Mouse (Mus musculus): ENCODE data around the gene Uqcrc1.

Gene Uqcrc1

DNA sequence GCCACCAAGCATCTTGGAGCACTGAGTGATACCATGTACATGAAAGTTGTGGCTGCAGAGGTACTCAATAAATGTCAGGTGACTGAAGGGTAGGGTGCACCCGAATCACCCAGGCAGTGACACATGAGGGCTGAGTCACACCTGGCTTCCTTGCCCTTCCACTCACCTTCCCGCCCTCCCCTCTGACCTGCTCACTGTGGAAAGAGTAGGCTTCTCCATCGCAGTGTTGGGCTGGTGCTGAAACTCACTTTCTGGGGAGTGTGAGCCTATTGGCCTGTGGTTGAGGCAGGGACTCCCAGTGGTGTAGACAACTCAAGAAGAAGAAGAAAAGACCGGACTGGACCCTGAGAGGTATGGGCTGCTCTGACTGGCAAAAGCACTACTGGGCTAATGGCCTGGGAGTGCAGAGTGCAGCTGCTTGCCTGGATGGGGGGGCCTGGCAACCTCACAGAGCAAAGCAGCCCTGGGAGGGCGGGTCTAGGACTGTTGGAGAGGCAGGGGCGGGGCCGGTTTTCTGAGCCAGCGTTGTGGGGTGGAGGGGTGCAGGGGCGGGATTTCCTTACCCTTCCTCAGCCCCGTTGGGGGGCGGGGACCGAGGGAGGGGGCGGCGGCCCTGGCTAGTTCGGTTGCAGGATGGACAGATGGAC is 51.4 kb downstream of the Uqcrc1 start:
- peak; percentile 12 to 40 for DNase-seq

DNA sequence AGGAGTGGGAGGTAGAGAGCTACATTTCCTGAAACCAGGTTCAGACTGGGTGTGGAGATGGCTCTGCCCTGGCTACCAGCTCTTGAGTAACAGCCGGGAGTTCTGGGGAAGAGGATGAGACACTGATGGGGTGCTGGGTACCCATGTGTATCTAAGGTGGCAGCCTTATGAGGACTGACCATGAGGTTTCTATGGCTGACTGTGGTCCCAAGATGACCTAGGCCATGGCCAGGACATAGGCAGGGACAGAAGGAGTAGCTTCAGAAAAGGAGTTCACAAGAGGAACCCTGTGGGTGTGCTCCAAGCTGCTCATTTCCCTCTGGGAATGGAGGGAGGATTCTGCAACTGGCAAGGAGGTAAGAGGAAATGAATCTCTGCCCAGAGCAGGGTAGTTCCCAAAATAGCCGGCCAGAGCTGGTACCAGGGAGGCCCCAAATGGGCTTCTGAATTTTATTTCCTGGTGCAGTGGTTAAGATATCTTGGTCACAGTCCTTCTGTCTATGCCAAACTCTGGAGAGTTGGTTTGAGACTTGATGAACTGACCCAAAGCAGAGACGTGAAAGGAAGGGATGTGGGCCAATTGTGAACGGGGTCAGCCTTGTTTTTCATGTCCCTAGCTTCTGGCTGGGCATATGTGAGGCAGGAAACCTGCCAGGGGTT is 53.5 kb downstream of the Uqcrc1 start:
- DNase-seq = no peak

DNA sequence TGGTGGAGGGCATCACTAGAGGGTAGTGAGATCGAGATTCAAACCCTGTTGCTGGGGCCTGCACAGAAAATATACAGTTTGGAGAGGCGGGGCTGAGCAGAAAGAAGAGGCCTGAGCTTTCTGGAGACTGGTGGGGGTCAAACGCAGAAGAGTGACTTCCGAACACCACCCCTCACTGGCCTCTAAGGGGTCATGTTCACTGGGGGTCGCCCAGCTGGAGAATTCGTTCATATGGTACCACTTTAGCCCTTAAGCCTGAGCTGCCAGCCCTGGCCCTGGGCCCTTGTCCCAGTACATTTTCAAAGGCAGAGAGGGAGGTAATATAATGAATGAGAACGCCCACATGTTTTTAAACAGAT is 54.0 kb downstream of the Uqcrc1 start:
- DNase-seq = no peak

DNA sequence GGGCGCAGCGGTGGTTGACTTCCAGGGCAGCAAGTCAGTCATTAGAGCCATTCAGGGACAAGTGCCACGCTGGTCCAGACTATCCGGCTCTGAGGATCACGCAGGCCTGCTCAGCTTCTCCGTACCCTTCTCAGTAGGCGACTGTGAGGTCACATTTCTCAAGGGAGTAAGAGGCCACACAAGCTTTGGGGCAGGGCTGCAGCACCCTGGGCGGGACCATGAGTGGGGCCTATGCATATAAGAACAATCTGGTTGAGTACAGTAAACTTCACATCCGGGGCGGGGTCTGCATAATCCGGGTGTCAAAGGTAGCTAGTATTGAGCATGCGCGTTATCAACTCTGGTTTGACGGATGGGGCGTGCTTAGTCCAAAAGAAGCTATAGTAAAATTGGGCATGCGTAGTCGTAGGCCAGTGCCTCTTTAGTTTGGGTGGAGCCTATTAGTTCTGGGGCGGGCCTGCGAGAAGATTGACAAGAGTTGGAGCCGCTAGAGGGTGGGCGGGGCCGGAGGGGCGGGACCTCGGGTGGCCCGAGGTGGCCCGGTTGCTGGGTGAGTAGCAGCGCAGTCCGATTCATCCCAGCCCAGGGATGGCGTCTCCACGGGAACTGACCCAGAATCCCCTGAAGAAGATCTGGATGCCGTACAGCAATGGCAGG is 55.1 kb downstream of the Uqcrc1 start, which contains the start of gene Pfkfb4:
Gene Pfkfb4 (plus strand): TSS at position 351 of the 657 bp plus-strand sequence.
- peak; percentile 90 to 93 for DNase-seq

DNA sequence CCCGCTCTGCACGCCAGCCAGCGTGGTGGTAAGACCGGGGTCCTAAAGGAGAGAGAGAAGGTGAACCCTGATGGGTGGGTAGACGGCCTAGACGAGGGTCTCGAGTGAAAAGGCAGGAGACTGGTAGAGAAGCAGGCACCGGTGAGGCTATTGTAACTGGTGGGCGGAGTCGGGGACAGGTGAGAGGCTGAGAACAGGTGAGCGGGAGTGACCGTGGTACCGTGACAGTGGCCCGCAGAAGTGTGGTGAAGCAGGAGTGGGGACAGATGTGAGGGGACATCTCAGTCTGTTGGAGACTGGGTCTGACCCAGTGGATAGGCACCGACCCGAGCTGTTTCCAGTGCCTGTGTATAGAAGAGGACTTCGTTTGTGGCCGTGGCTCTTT is 55.6 kb downstream of the Uqcrc1 start:
- DNase-seq = no peak

DNA sequence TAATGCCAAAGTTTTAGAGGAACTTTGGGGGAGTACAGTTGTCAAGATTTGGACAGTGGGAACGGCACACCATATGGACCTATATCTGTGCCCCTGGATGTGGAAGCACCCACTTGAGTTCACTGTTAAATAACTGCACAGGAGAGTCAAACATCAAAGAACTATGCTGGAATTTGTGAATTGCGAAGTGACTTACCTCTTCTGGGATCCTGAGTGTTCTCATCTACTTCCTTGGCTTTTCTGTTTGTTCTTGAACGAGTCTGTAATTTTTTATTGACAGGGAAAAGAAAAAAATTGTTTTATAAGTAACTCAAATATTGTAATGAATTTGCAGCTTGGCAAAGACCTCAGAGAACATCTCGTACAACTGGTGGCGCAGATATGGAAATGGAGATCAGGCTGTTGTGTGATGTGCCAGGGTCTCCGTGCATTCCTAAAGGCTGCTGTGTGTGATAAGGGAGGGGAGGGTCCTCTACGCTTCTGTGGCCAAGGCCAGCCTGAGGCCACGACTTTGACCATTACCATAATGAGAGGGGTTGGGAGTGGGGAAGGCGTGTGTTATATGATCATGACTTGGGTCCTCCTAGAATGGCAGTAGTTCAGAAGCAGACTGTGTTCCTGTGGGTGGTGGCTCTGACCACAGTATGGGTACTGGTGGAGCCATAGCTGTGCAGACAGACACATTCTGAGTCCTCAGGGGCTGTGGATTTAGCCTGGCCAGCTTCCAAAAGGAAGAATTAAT is 56.4 kb downstream of the Uqcrc1 start:
- no peak for DNase-seq

DNA sequence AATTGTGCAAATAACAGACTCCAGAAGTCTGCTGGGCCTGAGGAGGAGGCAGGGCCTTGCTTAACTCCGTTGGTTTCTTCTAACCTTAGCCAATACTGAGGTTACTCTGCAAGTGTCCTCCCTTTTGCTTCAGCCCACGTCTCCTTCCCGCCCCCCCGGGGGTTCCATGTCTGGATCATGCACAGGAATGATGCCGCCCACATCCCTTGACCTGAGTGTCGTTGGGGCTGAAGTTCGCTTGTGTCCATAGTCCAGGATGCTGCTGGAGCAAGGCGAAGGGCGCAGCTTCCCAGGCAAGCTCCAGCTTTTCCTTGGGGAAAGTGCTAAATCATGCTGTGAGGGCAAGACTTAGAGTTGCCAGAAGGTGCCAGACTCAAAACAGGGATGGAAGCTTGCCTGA is 60.0 kb downstream of the Uqcrc1 start:
- no peak for DNase-seq

DNA sequence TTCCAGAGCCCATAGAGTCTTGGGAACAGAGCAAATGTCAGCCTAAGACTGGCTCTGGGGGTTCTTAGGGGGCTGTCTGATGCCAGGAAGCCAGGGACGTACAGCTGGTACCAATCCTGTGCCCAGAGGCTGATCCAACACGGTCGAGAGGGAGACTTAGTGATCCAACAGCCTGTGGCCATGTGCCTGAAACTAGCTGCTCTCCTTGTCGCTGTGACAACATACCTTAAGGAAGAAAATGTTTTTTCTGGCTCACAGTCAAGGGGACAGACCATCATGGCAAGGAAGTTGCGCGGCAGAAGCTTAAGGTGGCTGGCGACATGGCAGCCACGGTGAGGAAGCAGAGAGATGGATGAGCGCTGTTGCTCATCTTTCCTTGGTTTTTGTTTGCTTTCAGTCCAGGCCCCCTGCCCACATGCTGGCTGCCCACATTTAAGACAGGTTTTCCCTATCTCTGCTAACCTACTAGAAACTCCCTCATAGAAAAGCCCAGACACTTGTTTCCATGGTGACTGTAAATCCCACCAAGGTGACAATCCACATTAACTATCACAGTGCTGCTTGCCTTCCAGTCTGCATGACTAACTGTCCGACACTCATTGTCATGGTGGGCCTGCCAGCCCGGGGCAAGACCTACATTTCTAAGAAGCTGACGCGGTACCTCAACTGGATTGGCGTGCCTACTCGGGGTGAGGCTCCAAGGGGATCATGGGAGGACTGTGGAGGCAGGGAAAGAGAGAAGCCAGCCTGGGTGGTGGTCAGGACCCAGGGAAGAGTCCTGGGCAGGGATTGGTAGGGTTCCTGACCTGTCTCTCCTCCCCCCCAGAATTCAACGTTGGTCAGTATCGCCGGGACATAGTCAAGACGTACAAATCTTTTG is 62.1 kb downstream of the Uqcrc1 start:
- DNase-seq = no peak

DNA sequence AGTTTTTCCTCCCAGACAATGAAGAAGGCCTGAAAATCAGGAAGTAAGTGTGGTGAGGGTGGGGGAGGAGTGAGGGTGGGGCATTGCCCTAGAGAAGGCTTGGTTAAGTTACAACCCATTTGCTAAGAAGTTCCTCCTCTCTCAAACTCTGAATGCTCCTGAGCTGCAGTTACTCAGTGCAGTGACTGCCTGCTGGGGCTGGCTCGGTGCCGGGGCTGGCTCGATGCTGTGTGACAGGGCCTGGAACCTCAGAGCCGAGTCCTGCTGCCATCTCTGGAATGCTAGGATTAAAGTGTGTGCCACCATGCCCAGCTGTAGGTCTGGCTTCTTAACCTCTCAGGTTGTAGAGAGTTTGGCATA is 62.7 kb downstream of the Uqcrc1 start:
- DNase-seq = no peak

All from thymus, postnatal 36 days (tissue).